Mouse (Mus musculus) neural tube, embryonic 13.5 days (tissue): Measurements from ENCODE around the gene Hint1. TPM values are rescaled to one million over a fixed set of nuclear protein-coding genes. Genes with fewer than 3 reads are reported as not detected.
A peak's percentile ranks its signal among the peaks of the same experiment; 100 is the strongest.
"Not testable (repeated sequence)": the region's sequence is repeated elsewhere in the genome, so short reads cannot be mapped to it uniquely, and the experiment has no call there.

Experiments used
- ATAC-seq: fragments of 200-750 bp; cut with Nextera tagmentation; 2 replicates; pipeline ENCODE4 v1.8.0; 2017; ENCODE audit warnings: low read depth, mild to moderate bottlenecking, moderate TSS enrichment, moderate library complexity
- H3K27ac ChIP-seq: fragments of 300-500 bp; sonication (generic); replicated peaks from 2 replicates; pipeline ENCODE4 v1.5.1; 2015; ENCODE audit warnings: moderate library complexity, mild to moderate bottlenecking, inconsistent platforms
- H3K27me3 ChIP-seq: fragments of 300-500 bp; sonication (generic); 2 replicates; pipeline ENCODE4 v1.6.1; 2015; ENCODE audit warnings: mild to moderate bottlenecking, inconsistent platforms
- H3K36me3 ChIP-seq: fragments of 300-500 bp; sonication (generic); 2 replicates; pipeline ENCODE4 v1.6.1; 2015; ENCODE audit warnings: mild to moderate bottlenecking, inconsistent platforms
- H3K4me1 ChIP-seq: fragments of 300-500 bp; sonication (generic); replicated peaks from 2 replicates; pipeline ENCODE4 v1.6.1; 2015; ENCODE audit warnings: inconsistent platforms
- H3K4me2 ChIP-seq: fragments of 300-500 bp; sonication (generic); 2 replicates; pipeline ENCODE4 v1.6.1; 2015; ENCODE audit warnings: inconsistent platforms, mild to moderate bottlenecking, moderate library complexity
- H3K4me3 ChIP-seq: fragments of 300-500 bp; sonication (generic); 2 replicates; pipeline ENCODE4 v1.5.1; 2015; ENCODE audit warnings: mild to moderate bottlenecking, inconsistent platforms
- H3K9ac ChIP-seq: fragments of 300-500 bp; sonication (generic); 2 replicates; pipeline ENCODE4 v1.6.1; 2015; ENCODE audit warnings: moderate library complexity, mild to moderate bottlenecking, inconsistent platforms
- H3K9me3 ChIP-seq: fragments of 300-500 bp; sonication (generic); 2 replicates; pipeline ENCODE4 v1.6.1; 2016; ENCODE audit warnings: inconsistent platforms
- WGBS: fragments of 180-500 bp; shearing (Covaris S2); methylation state at CpG from one replicate; pipeline ENCODE4 v1.1.7; 2015; 5-methylcytosine and 5-hydroxymethylcytosine counted together
- polyA plus RNA-seq: library from polyadenylated mRNA; unstranded; fragments of >200 nt; fragmentation: Nextera tagmentation; extraction: Ambion mirVana; gene quantifications from 2 replicates; pipeline ENCODE4 v1.2.1, GENCODE M21; 2015

Gene Hint1
- polyA plus RNA-seq, 1 experiment from 2014 or later = 824 TPM

DNA sequence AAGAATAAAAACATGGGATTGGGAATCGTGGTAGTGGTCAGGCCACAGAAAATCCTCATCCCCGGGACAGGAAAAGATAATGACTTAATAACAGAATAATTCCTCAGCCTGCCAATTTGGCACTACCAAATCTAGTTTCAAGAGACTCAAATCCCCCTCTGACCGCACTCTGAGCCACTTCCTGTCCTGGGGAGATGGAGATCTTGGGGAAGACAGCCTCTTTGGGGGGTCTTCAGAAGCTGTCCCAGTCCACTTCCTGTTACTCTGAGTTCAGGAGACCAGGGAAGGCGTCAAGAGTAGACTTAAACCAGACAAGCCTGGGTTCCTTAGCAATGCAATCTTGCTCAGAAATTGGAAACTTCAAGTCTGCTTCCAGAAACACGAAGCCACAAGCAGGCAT lies 21.2 kb upstream of the Hint1 start:
- no peak overlapping the region for H3K9ac ChIP-seq
- H3K27ac ChIP-seq = no peak overlapping the region
- ATAC-seq = no peak
- no peaks in the 10 kb centered on the region for H3K9me3 ChIP-seq
- H3K4me3 ChIP-seq = no peak overlapping the region
- no peak overlapping the region for H3K4me2 ChIP-seq
- peaks cover 24% of the 10 kb centered on the region for H3K4me1 ChIP-seq
- H3K36me3 ChIP-seq = no peaks in the 10 kb centered on the region
- 84% methylated on average over 5 of the region's 5 CpGs for WGBS
- H3K27me3 ChIP-seq = no peaks in the 10 kb centered on the region

DNA sequence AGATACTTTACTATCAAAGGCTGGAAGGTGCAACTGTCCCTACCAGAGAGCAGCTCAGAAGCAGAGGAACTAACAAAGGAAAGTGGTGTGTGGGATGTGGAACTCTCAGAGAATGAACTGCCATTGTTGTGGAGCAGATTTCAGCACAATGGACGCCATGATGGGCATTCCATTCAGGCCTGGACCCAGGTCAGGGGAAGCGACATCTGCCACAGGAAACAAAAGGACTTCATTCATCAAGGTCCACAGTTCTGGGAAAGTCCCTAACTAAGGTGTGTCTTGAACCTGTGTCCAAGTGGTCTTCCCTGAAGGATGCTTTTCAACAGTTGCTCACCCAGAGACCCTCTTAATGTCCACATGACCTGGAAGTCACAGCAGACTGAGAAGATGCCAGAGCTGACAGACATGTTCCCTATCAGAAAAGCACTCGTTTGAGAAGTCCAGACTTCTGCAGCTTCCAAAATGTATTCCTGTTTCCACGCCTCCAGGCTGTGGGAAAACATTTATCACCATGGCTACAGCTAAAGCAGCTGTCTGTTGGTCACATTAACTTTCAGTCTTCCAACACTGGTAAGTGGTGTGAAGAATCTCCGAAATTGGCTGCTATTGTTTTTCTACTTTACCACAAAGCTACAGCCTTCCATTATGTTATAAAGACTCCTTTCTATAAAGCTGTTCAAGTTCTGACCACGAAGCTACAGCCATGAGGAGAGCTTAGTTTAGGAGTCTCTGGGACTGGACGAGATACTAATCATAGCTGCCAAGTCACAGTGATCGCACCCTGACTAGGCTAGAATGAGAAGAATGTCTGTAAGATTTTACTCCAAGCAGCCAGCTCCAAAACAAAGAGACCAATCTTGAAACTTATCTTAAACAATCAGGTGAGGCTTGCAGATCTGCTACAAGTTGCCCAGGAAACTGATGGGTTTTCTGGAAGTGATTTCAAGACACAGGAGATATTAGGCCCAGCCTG lies 20.4 kb upstream of the Hint1 start:
- Histone ChIP-seq H3K27me3 (no peaks in the 10 kb centered on the region), H3K4me3 (no peak overlapping the region), H3K9me3 (no peaks in the 10 kb centered on the region), H3K27ac (no peak overlapping the region; the same call in 1 of the 2 replicates), H3K4me2 (no peak overlapping the region), H3K4me1 (peaks cover 24% of the 10 kb centered on the region), H3K9ac (no peak overlapping the region), H3K36me3 (no peaks in the 10 kb centered on the region)
- ATAC-seq = no peak
- WGBS = 19% methylated on average over 8 of the region's 8 CpGs

- 82% methylated on average over 10 of the region's 10 CpGs for WGBS
- no peak for ATAC-seq
- H3K27ac ChIP-seq = no peak overlapping the region
- no peak overlapping the region for H3K4me2 ChIP-seq
- H3K36me3 ChIP-seq = no peaks in the 10 kb centered on the region
- H3K9me3 ChIP-seq = no peaks in the 10 kb centered on the region
- no peaks in the 10 kb centered on the region for H3K27me3 ChIP-seq
- H3K4me1 ChIP-seq = peaks cover 15% of the 10 kb centered on the region
- no peak overlapping the region for H3K9ac ChIP-seq
- H3K4me3 ChIP-seq = no peak overlapping the region
Observed at GRCm38 (mm10) chr11:54849961-54850758, 16.0 kb upstream of the Hint1 start.

DNA sequence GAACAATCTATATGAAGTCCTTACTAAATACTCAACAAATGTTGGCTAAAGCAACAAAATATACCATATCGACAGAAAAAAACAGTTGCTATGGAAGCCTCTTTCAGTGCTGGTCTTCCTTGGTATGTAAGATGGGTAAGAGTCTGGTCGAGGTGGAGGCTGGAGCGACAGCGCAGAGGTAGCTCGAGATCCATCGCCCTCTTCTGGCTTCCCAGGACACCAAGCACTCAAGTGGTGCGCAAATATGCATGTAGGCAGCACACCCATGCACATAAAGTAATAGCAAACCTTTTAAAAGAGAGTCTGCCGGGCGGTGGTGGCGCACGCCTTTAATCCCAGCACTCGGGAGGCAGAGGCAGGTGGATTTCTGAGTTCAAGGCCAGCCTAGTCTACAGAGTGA lies 14.5 kb upstream of the Hint1 start:
- ATAC-seq = no peak
- Histone ChIP-seq H3K4me1 (no peaks in the 10 kb centered on the region), H3K27me3 (no peaks in the 10 kb centered on the region), H3K36me3 (no peaks in the 10 kb centered on the region), H3K9me3 (no peaks in the 10 kb centered on the region), H3K27ac (no peak overlapping the region), H3K4me3 (no peak overlapping the region), H3K9ac (no peak overlapping the region), H3K4me2 (no peak overlapping the region)
- 93% methylated on average over 12 of the region's 12 CpGs for WGBS

DNA sequence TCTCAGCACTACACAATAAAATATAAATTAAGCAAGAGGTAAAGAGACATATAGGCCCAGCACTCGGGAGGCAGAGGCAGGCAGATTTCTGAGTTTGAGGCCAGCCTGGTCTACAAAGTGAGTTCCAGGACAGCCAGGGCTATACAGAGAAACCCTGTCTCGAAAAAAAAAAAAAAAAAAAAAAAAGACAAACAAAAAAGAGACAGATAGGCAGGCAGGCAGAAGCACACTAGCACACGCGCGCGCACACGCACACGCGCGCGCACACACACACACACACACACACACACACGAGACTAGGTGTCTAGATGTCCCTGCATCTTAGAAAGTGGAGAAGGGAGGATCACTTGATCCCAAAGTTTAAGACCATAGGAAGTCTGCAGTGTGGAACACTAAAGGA lies 7.3 kb upstream of the Hint1 start:
- H3K9me3 ChIP-seq, H3K27me3 ChIP-seq, H3K36me3 ChIP-seq, H3K4me3 ChIP-seq, H3K9ac ChIP-seq, H3K4me2 ChIP-seq, ATAC-seq, H3K27ac ChIP-seq: not testable (repeated sequence)
- peaks cover 20% of the 10 kb centered on the region for H3K4me1 ChIP-seq
- WGBS = 98% methylated on average over 11 of the region's 12 CpGs

DNA sequence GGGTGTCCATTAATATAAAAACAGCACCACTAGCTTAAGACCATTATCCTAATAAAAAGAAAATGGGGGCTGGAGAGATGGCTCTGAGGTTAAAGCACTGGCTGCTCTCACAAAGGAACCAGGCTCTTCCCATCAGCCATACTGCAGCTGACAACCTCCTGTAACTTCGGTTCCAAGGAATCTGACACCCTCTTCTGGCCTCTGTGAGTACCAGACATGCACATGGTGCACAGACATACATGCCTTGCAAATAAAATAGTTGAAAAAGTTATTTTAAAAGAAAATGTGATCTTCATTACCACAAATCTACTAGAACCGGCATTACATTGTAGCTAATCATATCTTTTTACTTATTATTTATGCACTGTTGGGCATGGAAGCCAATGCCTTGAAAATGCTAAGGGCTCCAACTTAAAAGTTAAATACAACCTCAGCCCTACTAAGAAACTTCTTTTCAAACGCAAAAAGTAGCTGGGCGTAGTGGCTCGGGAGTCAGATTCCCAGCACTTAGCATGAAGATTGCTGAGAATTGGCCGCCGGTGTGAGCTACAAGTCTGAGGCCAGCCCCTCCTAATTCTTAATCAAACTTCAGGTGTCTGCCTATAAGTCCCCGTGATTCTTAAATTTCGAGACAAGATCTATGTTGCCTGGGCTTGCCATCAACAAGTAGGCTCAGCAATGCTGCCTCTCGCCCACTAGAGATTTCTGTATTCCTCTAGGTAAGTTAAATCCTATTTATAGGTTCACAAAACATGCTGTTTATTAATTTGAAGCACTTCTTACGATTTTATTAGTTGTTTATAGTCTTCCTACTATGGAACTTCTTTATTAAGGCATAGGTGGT lies 6.6 kb upstream of the Hint1 start:
- Histone ChIP-seq H3K36me3 (no peaks in the 10 kb centered on the region), H3K9me3 (no peaks in the 10 kb centered on the region), H3K4me1 (peaks cover 20% of the 10 kb centered on the region), H3K27me3 (no peaks in the 10 kb centered on the region), H3K4me2 (peak overlapping the region; percentile 82), H3K9ac (peak overlapping the region; percentile 88), H3K27ac (no peak overlapping the region), H3K4me3 (peak overlapping the region; percentile 68)
- ATAC-seq = no peak
- 27% methylated on average over 11 of the region's 11 CpGs for WGBS

- Histone ChIP-seq H3K4me3 (peak within 1 kb of the TSS; percentile 68), H3K9ac (peak within 1 kb of the TSS; percentile 88), H3K27ac (peak within 1 kb of the TSS; percentile 95), H3K4me2 (peak within 1 kb of the TSS; percentile 82), H3K27me3 (no peaks in the 10 kb centered on the region), H3K9me3 (no peaks in the 10 kb centered on the region), H3K4me1 (peaks cover 23% of the 10 kb centered on the region), H3K36me3 (no peaks in the 10 kb centered on the region)
- peak; percentile 97 for ATAC-seq
- WGBS = under 1% methylated on average over 42 of the region's 42 CpGs
Observed at GRCm38 (mm10) chr11:54860256-54861038, 5.7 kb upstream of the Hint1 start, which contains the start of gene Lyrm7. Gene Lyrm7 (minus strand): TSS chr11:54860916.

- 95% methylated on average over 5 of the region's 5 CpGs for WGBS
Observed at GRCm38 (mm10) chr11:54861471-54862420, 4.4 kb upstream of the Hint1 start.

DNA sequence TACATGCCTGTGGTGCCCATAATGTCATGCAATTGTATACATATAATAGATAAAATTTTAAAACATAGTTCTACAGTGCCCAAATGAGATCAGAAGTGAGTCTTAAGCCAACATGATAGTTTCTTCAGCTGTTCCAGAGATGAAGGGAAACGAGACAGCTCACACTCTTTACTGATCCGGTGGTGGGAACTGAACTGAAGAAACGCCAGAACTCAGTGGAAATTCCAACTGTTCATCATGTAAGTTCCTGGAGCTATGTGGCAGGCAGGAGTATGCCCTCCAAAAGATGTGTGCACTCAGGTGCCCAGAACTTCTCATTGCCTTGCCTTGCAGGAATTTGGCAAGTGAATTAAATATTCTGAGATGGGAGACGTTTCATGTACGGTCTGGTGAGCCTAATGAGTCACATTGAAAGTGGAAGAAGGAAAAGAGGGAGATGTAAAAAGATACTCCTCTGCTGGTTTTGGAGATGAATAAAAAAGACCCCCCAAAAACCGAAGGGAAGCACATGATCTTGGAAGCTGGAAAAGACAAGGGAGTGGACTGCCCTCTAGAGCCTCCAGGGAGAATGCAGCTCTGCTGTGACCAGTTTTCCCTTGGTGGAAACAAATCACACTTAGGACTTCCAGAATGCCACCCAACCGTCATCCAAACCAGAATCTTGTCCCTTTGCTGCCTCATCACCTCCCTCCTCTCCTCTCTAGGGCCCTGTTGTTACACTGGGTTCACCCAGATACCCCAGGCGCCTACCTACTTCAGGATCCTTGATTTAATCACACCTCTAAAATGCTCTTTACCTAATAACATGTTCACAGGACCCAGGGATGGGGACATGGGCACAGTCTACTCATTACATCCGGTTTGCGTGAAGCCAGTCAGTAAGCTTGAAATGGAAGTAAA lies 3.3 kb upstream of the Hint1 start:
- no peak overlapping the region for H3K9ac ChIP-seq
- no peak for ATAC-seq
- WGBS = 51% methylated on average over 10 of the region's 10 CpGs
- H3K36me3 ChIP-seq = no peaks in the 10 kb centered on the region
- no peak overlapping the region for H3K4me3 ChIP-seq
- peaks cover 37% of the 10 kb centered on the region for H3K4me1 ChIP-seq
- no peaks in the 10 kb centered on the region for H3K27me3 ChIP-seq
- no peak overlapping the region for H3K4me2 ChIP-seq
- H3K27ac ChIP-seq = no peak overlapping the region
- no peaks in the 10 kb centered on the region for H3K9me3 ChIP-seq

More at GRCm38 (mm10) chr11:54861471-54862420, 4.4 kb upstream of the Hint1 start:
- H3K36me3 ChIP-seq = no peaks in the 10 kb centered on the region
- no peak for ATAC-seq
- peaks cover 28% of the 10 kb centered on the region for H3K4me1 ChIP-seq
- no peak overlapping the region for H3K9ac ChIP-seq
- peak overlapping the region; percentile 95; the same call in 1 of the 2 replicates for H3K27ac ChIP-seq
- H3K27me3 ChIP-seq = no peaks in the 10 kb centered on the region
- H3K4me3 ChIP-seq = peak overlapping the region; percentile 68; the same call in 1 of the 2 replicates
- peak overlapping the region; percentile 67 for H3K4me2 ChIP-seq
- H3K9me3 ChIP-seq = no peaks in the 10 kb centered on the region
